Mouse (Mus musculus): ENCODE data around the gene S100a3. TPM values are rescaled to one million over a fixed set of nuclear protein-coding genes. Genes with fewer than 3 reads are reported as not detected.

The S100a3 gene
- polyA plus RNA-seq, 1 experiment, result not detected

GRCm38 (mm10) chr3:90625496-90625895 is 65.1 kb downstream of the S100a3 start:
- 71% methylated on average over 5 of the region's 5 CpGs for WGBS
- Histone ChIP-seq H3K4me3 (ENCODE audit: insufficient read depth, low read depth, low read length) (no peak overlapping the region), H3K27ac (ENCODE audit: insufficient read depth, low read depth, low read length) (no peak overlapping the region), H3K4me1 (ENCODE audit: control insufficient read depth, insufficient read depth, low read length) (peaks cover 10% of the 10 kb centered on the region)
- no peak for TF ChIP-seq CTCF (IDR thresholded peaks at IDR 0.05; ENCODE audit: insufficient read depth, low read depth, low read length)
- no peak for TF ChIP-seq POLR2A (IDR thresholded peaks at IDR 0.05; ENCODE audit: insufficient read depth, low read depth, low read length)

- no peak overlapping the region for H3K27ac ChIP-seq (ENCODE audit: insufficient read depth, low read depth, low read length)
- WGBS, result 85% methylated on average over 9 of the region's 9 CpGs
- no peak overlapping the region for H3K4me3 ChIP-seq (ENCODE audit: insufficient read depth, low read depth, low read length)
- H3K4me1 ChIP-seq (ENCODE audit: control insufficient read depth, insufficient read depth, low read length), result peaks cover 10% of the 10 kb centered on the region
- TF ChIP-seq POLR2A (IDR thresholded peaks at IDR 0.05; ENCODE audit: insufficient read depth, low read depth, low read length) (no peak), CTCF (IDR thresholded peaks at IDR 0.05; ENCODE audit: insufficient read depth, low read depth, low read length) (no peak)
Observed at GRCm38 (mm10) chr3:90626266-90627021, 66.1 kb downstream of the S100a3 start.

- 98% methylated on average over 5 of the region's 5 CpGs for WGBS
- no peak overlapping the region for H3K4me3 ChIP-seq (ENCODE audit: insufficient read depth, low read depth, low read length)
- H3K4me1 ChIP-seq (ENCODE audit: control insufficient read depth, insufficient read depth, low read length), result peaks cover 10% of the 10 kb centered on the region
- TF ChIP-seq POLR2A (IDR thresholded peaks at IDR 0.05; ENCODE audit: insufficient read depth, low read depth, low read length) (no peak), CTCF (IDR thresholded peaks at IDR 0.05; ENCODE audit: insufficient read depth, low read depth, low read length) (no peak)
- H3K27ac ChIP-seq (ENCODE audit: insufficient read depth, low read depth, low read length), result no peak overlapping the region
Observed at GRCm38 (mm10) chr3:90627366-90627765, 67.0 kb downstream of the S100a3 start.

- Histone ChIP-seq H3K27ac (ENCODE audit: insufficient read depth, low read depth, low read length) (no peak overlapping the region), H3K4me1 (ENCODE audit: control insufficient read depth, insufficient read depth, low read length) (peaks cover 10% of the 10 kb centered on the region), H3K4me3 (ENCODE audit: insufficient read depth, low read depth, low read length) (no peak overlapping the region)
- TF ChIP-seq CTCF (IDR thresholded peaks at IDR 0.05; ENCODE audit: insufficient read depth, low read depth, low read length) (no peak), POLR2A (IDR thresholded peaks at IDR 0.05; ENCODE audit: insufficient read depth, low read depth, low read length) (no peak)
- 77% methylated on average over 4 of the region's 4 CpGs for WGBS
Observed at GRCm38 (mm10) chr3:90627807-90628206, 67.4 kb downstream of the S100a3 start.

- no peak overlapping the region for H3K4me3 ChIP-seq (ENCODE audit: insufficient read depth, low read depth, low read length)
- H3K27ac ChIP-seq (ENCODE audit: insufficient read depth, low read depth, low read length), result no peak overlapping the region
- H3K4me1 ChIP-seq (ENCODE audit: control insufficient read depth, insufficient read depth, low read length), result peaks cover 3% of the 10 kb centered on the region; the same call in 1 of the 2 replicates
- 66% methylated on average over 2 of the region's 2 CpGs for WGBS
- TF ChIP-seq POLR2A (IDR thresholded peaks at IDR 0.05; ENCODE audit: insufficient read depth, low read depth, low read length) (no peak), CTCF (IDR thresholded peaks at IDR 0.05; ENCODE audit: insufficient read depth, low read depth, low read length) (no peak)
Observed at GRCm38 (mm10) chr3:90629298-90629697, 68.9 kb downstream of the S100a3 start.

- 89% methylated on average over 2 of the region's 2 CpGs for WGBS
- no peak overlapping the region for H3K4me3 ChIP-seq (ENCODE audit: insufficient read depth, low read depth, low read length)
- TF ChIP-seq CTCF (IDR thresholded peaks at IDR 0.05; ENCODE audit: insufficient read depth, low read depth, low read length) (no peak), POLR2A (IDR thresholded peaks at IDR 0.05; ENCODE audit: insufficient read depth, low read depth, low read length) (no peak)
Observed at GRCm38 (mm10) chr3:90631984-90632383, 71.6 kb downstream of the S100a3 start.

GRCm38 (mm10) chr3:90638511-90639275 is 78.3 kb downstream of the S100a3 start:
- TF ChIP-seq CTCF (IDR thresholded peaks at IDR 0.05; ENCODE audit: insufficient read depth, low read depth, low read length), result no peak
- no peak for TF ChIP-seq POLR2A (IDR thresholded peaks at IDR 0.05; ENCODE audit: insufficient read depth, low read depth, low read length)
- Histone ChIP-seq H3K4me1 (ENCODE audit: control insufficient read depth, insufficient read depth, low read length) (peaks cover 10% of the 10 kb centered on the region), H3K27ac (ENCODE audit: insufficient read depth, low read depth, low read length) (no peak overlapping the region), H3K4me3 (ENCODE audit: insufficient read depth, low read depth, low read length) (no peak overlapping the region)
- 73% methylated on average over 1 of the region's 1 CpGs for WGBS

More at GRCm38 (mm10) chr3:90631984-90632383, 71.6 kb downstream of the S100a3 start:
- Histone ChIP-seq H3K4me1 (ENCODE audit: control insufficient read depth, insufficient read depth, low read length) (no peaks in the 10 kb centered on the region), H3K27ac (ENCODE audit: insufficient read depth, low read depth, low read length) (no peak overlapping the region)

GRCm38 (mm10) chr3:90639511-90640154 is 79.3 kb downstream of the S100a3 start:
- no peak for TF ChIP-seq POLR2A (IDR thresholded peaks at IDR 0.05; ENCODE audit: insufficient read depth, low read depth, low read length)
- no peak for TF ChIP-seq CTCF (IDR thresholded peaks at IDR 0.05; ENCODE audit: insufficient read depth, low read depth, low read length)
- 57% methylated on average over 7 of the region's 7 CpGs for WGBS
- peaks cover 14% of the 10 kb centered on the region for H3K4me1 ChIP-seq (ENCODE audit: control insufficient read depth, insufficient read depth, low read length)

More at GRCm38 (mm10) chr3:90639511-90640154, 79.3 kb downstream of the S100a3 start:
- Histone ChIP-seq H3K4me3 (ENCODE audit: insufficient read depth, low read depth, low read length) (no peak overlapping the region), H3K27ac (ENCODE audit: insufficient read depth, low read depth, low read length) (no peak overlapping the region)
